Mouse (Mus musculus) gastrocnemius, postnatal 36 days (tissue): Measurements from ENCODE around the gene Podnl1. TPM values are rescaled to one million over a fixed set of nuclear protein-coding genes. Genes with fewer than 3 reads are reported as not detected.

Source experiments
- DNase-seq, 2 experiments: peaks; one replicate each; pipeline ENCODE4 v3.0.0; 2022
- intact Hi-C: fragments of 180-260 bp; cut with DNase I; formaldehyde crosslinking; loops from one replicate; pipeline ENCODE4 v1.15.1; 2025
- total RNA-seq, 2 experiments: library from RNA; stranded (reverse); gene quantifications; 2 replicates each; pipeline ENCODE4 v1.2.3; 2021

The Podnl1 gene
- total RNA-seq, 2 experiments from 2014 or later: not detected

DNA sequence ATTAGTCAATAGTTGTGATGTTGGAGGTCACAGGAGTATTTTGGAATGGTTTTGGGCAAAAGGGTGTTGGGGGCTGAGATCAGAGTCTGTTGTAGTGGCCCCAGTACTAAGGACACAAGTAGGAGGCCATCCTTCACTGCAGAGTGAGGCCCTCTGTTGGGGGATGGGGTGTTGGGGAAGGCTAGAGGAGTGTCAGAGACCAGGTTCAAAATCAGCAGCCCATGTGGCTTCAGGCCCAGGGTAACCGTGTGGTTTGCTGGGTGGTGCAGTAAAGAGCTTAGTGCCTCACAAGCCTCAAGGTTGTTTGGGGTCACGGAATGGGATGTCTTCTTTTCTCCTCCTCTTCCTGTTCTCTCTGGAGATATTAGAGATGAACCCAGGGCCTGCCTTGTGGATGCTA, 953 bp downstream of the Podnl1 start:
- no peak for DNase-seq
- intact Hi-C loops: no loop called here

DNA sequence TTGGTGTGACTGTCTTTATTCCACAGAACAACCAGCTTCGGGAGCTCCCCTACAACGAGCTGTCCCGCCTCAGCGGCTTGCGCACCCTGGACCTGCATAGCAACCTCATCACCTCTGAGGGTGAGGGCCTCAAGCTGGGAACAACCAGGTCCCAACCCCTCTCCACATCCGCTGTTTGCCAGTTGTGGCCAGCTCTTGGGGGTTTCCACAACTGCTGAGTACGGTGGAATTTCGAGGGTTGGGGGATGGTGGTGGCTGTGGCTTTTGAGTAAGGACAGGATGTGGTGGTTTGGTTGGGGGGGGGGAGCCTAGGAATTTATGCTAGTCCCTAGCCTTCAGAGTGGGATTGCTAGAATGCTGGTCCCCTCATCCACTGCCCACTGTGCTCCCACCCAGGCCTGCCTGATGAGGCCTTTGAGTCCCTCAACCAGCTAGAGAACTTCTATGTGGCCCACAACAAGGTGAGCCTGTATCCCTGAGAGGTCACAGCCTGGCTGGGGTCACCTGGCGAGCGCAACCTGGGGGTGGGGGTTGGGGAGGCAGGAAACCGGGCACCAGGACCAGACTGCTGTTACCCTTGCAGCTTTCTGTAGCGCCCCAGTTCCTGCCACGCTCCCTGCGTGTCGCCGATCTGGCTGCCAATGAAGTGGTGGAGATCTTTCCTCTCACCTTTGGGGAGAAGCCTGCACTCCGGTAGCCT, 1.6 kb downstream of the Podnl1 start:
- no peak for DNase-seq
- intact Hi-C loops: no loop called here

DNA sequence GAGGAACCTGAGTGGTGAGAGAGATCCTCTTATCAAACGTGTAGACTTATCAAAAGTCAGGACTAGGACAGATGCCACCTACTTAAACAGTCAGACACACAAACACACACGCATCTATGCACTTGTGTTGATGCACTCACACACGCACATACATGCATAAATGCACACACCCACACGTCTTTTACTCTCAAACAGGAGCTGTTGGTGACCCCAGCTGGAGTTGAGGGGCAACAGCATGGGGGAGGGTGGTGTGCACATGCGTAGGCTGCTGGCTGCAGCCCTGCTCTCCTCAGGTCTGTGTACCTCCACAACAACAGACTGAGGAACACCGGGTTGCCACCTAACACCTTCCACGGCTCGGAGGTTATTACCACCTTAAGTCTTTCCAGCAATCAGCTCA, 2.5 kb downstream of the Podnl1 start:
- no peak for DNase-seq
- intact Hi-C loops: no loop called here

DNA sequence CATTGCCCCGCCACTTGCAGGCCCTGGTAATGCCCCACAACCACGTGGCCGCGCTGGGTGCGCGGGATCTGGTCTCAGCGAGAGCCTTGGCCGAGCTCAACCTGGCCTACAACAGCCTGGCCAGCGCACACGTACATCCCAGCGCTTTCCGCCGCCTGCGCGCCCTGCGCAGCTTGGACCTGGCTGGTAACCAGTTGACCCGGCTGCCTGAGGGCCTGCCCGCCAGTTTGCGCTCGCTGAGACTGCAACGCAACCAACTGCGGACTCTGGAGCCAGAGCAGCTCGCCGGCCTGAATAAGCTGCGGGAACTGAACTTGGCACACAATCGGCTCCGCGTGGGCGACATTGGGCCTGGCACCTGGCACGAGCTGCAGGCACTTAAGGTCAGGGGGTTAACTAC, 5.0 kb downstream of the Podnl1 start:
- no peak for DNase-seq
- intact Hi-C loops: no loop called here

DNA sequence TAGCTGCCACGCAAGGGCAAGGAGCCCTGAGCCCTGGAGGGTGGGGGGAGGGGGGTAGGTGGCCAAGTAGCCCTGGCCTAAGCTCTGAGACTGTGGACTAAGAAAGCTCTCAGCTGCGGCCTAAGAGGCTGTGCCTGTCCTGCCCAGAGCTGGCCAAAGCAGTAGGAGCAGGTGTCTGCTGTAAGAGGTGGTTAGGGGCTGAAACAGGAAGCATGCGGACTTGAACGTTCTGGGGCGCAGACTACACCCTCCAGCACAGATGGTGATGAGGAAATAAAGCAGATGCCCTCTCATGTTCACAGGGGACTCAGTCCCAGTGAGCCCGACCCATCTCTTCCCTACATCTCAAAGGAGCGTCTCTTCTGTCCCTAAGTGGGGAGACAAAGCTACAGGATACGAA, 6.4 kb downstream of the Podnl1 start:
- DNase-seq: no peak
- intact Hi-C loops: no loop called here

DNA sequence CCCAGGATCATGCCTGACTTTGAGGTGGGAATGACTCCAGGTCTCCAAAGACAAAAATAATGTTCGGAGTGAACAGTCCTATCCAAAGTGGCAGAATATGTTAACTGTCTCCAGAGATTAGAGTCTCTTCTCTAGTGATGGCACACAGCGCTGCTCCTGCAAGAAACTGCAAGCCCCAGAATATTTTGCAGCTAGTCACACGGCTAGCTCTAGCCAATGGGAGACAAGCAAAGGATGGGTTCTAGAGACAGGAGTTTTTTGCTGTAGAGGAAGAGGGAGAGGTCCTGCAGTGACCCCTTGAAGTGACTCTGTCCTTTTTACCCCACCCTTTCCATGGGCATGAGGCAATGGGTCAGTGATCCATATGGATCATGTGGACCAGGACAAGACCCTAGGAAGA, 12.1 kb downstream of the Podnl1 start:
- DNase-seq: no peak
- intact Hi-C loops: no loop called here

DNA sequence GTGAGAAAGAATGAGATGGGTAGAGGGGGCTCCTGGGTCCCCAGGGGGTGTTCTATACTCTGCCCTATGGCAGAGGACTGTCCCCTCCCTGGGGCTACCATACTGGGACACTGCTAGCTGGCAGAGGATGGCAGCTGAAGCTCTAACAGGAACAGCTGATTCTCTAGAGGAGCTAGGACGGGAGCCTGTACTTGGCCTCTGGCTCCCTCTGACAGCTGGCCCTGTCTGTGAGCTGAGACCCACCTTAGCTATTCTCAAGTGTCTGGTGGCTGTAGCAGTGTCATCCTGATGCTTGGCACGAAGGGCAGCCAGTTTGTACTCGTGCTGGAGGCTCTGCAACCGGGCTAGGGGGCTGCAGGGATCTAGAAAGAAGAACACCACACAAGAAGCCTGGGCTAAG, 15.0 kb downstream of the Podnl1 start:
- intact Hi-C loops: no loop called here
- DNase-seq: no peak

DNA sequence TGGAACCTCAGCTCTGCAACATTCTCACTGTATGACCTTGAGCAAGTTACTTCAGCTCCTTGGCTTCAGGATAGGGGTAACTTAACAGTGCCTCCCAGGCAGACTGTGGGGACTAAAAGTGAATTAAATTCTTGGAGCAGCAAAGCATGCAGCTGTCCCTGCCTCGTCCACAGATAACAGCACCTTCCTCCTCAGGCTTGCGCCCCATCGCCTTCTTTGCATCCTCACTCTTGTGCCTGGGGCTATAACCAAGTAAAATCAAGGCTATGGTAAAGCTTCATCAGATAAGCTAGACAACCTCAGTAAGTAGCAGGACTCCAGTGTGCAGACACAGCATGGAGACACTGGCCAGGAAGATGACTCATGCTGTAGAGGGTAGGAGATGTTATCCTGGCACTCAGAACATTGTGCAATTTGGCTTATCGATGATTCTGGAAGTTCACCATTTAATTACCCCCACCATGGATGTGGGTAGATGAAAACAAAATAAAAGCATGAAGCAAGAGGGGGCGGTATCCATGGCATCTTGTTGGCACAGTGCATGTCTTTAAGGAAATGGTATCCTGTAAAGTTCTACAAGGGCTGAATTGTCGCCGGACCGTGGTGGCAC, 19.0 kb downstream of the Podnl1 start:
- no peak for DNase-seq
- intact Hi-C loops: no loop called here

DNA sequence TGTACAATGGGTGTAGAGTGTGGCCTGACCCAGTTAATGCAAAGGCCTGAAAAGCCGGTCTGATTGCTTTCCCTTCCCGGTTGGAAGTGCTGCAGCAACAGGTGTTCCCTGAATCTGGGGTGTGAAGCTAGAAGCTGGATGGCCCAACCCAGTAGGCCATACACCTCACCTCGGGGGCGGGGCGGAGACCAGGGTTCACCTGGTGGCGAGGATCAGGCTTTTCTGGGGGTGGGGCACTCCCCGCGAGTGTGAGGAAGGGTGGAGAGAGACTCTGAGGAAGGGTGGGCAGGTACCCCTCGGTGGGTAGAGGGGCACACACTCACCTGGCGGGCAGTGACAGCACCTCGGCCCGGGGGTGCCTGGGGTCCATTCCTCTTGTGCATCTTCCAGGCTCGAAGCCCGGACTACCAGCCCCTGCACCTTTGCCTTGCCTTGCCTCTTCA, 21.6 kb downstream of the Podnl1 start:
- intact Hi-C loops: no loop called here
- no peak for DNase-seq

DNA sequence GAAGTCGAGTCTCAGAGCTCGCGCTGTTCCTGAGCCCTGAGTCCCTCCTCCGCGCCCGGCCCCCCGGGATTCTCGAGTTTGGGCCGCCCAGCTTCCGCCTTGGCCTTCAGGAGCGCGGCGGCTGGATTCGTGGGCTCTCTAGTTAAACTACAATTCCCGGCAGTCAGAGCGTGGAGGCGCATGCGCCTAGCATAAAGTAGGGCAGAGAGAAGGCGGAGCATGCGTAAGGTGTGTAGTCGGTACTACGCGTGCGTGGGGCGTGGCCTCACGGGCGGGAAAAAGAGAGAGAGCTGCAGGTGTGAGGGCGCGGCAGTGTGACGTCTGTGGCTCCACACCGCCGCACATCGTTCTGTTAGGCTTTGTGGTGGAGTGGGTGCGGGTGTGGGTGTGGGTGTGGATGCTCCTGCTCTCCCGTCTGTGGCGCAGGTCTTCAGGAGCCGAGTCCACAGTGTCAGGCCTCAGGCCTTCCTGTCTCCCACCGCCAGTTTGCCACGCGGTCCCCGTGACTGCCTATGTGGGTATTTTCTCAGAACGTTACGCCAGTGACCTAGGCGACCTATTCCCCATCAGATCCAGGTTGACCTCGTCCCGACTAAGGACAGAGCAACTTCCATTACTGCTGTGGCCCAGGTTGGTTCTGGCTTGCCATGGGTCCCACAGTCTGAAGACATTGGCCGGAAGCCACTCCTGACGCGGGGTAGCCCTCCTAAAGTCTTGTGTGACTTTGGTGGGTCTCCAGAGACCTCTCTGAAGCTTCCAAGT, 22.2 kb downstream of the Podnl1 start, which contains the start of the genes Cc2d1a and 4930432K21Rik:
TSS of gene Cc2d1a (minus strand) at position 168 of the 762 bp plus-strand sequence.
TSS of gene 4930432K21Rik (plus strand) at position 257 of the 762 bp plus-strand sequence.
- intact Hi-C loops: no loop called here
- DNase-seq: peak; percentile 90 to 92

DNA sequence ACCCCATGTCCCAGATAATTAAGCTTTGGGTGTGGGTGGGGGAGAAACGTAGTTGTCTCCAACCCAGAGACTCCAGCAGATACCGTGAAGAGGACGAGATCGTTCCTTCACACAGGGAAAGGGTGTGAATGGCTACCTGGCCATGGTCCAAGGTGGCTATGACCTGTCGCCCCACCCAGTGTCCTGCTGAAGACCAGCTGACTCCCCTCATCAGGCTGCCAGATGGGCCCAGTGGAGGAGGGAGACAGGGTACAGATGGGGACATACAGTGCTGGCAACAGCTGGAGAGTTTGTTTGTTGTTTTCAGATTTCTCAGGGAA, 22.7 kb downstream of the Podnl1 start:
- DNase-seq: no peak
- intact Hi-C loops: no loop called here

DNA sequence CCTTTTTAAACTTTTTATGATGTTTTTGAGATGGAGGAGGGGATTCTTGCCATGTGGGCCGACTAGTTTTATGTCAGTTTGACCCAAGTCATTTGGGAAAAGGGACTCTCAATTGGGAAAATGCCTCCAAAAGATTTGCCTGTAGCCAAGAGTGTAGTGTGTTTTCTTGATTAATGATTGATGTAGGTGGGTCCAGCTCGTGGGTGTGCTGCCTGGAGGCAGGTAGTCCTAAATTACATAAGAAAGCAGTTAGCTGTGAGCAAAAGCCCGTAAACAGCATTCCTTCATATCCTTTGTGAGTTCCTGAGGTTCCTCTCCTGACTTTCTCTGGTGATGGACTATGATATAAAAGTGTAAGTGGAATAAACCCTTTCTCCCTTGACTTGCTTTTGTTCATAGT, 23.4 kb downstream of the Podnl1 start:
- intact Hi-C loops: no loop called here
- DNase-seq: no peak

DNA sequence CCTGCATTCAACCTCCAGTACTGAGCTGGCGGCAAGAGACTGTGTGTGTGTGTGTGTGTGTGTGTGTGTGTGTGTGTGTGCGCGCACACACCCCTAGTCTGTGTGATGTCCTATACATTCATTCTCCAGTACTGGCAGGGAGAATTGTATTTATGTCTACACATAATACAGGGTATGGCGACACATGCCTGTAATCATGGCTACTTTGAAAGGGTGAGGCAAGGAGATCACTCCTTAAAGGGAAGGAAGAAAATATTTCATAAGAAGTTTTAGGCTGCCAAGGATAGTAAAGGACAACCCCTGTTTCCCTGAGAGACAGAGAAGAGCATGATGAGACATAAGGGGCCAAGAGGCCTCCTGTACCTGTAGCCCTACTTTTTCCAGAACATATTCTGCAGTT, 31.8 kb downstream of the Podnl1 start:
- intact Hi-C loops: no loop called here
- DNase-seq: no peak

DNA sequence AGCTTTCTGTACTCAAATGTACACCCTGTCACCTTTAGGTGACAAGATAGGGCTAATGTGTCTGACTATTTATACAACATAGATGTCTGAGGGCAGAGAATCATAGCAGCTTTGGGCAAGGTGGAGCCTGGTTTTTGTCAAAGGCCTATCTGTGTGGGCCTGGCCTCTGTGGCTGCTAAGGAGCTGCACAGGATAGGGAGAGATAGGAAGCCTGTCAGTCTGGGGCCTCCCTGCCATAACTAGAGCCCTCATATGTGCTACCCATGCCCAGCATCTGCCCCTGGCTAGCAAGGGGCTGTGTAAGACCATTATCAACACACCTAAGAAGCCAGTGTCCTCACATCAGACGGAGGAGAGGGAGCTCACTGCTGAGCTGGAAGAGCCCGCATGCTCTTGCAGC, 41.9 kb downstream of the Podnl1 start:
- DNase-seq: no peak
- intact Hi-C loops: no loop called here

DNA sequence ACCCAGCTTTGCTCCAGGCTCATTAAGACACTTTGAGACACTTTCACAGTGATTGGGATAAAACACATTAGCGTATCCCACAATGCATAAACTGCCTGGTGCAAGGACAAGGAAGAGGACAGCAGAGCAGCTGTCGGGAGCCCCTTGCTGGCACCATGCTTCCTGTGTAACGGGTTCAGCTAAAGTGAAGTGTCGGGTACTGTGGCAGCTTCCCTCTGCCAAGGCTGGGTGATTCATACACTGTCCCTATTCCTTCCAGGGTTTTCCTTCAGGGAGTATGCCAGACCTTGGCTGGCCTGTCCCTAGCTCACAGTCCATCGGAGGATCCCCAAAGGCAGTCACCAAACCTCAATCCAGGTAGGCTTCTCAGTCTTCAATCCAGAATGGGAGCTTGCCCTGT, 44.3 kb downstream of the Podnl1 start:
- intact Hi-C loops: no loop called here

DNA sequence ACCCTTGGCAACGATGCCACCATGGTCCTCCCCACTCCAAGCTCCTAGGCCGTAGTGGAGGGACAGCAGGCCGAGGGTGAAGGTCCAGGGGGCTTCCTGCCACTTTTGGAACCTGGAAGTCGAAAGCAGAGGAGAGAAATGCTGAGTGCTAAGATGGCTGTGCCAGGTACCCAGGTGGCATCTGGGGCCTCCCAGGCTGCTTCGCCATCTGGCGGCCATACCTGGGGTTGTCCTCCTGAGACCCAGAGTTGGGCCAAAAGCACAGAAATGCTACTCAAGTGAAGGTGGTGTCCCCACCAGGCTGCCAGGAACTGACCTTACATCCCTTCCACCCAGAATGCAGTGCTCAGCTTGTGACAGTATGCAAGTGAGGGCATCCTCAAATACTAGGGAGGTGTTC, 48.1 kb downstream of the Podnl1 start:
- DNase-seq: no peak
- intact Hi-C loops: loop anchor here (1.0 kb wide), 1 partner anchor 24 kb away; no protein-coding TSS in a partner anchor

More for the DNA sequence above, 44.3 kb downstream of the Podnl1 start:
- no peak for DNase-seq

DNA sequence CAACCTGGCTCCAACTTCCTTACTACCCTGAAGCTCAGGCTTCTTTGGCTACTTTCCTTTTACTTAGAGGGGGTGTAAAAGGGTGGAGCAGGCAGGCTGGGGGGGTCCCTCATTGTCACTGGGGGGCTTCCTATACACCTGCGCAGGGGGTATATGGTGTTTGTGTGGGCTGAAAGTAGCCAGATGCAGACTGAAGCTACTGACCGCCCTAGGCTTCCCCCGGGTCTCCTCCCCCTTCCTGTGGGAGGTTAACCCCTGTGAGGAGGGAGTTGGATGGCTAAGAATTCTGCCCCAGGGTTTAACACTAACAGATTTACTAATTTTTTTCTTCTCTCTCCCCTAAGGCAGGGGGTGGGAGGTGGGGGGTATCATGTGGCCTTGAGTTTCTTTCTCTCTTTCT, 50.8 kb downstream of the Podnl1 start:
- no peak for DNase-seq
- intact Hi-C loops: no loop called here

DNA sequence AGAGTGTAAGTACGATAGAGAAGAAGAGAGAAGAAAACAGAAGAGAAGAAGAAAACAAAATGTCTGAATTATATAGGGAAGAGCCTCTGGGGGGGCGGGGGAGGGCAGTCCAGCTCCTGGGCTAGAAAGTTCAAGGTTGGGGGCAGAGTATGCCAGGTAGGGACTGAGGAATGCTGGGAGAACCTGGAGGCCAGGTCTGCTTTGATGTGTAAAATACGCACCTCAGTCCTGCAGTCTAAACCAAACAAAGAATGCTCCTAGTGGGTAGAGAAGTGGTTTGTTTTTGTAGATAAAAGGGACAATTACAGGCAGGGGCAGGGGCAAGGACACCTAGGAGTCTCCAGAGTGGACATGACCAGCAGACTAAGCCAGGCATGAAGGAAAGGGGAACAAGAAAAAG, 51.6 kb downstream of the Podnl1 start:
- intact Hi-C loops: no loop called here
- no peak for DNase-seq

DNA sequence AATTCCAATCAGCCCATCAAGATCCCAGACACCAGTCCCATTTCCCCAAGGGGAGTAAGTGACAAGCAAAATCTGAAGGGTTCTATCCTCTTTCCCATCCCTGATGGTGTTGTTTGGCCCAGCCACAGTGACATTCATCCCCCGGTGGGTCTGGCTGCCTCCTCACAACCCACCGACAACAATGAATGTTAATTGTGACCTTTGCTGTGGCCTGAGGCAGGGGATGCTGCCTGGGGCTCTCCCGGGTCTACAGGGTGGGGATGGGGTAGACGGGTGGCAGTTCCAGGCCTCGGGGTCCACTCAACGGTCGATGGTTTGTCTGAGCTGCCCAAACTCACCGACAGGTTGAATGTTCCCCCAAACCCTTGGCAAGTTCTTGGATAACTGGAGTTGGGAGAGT, 52.8 kb downstream of the Podnl1 start:
- intact Hi-C loops: no loop called here
- DNase-seq: no peak

DNA sequence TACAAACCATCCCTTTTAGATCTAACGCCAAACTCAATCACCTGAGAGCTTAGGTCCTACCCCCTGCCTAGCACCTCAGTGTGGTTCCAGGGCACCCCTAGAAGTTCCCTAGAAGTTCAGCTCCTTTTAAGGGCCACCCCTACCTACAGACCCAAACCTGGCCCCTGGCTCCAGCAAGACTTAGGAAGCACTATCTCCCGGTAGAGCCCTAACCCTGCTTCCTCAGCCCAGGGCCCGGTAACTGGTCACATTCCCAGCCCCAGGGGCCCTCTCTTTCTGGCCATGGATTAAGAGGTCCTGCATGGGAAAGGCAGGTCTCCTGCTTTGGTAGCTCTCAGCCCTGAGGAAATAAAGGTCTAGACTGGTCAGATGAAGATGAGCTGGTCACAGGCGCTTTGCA, 54.2 kb downstream of the Podnl1 start:
- DNase-seq: no peak
- intact Hi-C loops: loop anchor here (5.0 kb wide), 1 partner anchor 138 kb away; the partner anchor contains the start of genes Il27ra and Rln3

DNA sequence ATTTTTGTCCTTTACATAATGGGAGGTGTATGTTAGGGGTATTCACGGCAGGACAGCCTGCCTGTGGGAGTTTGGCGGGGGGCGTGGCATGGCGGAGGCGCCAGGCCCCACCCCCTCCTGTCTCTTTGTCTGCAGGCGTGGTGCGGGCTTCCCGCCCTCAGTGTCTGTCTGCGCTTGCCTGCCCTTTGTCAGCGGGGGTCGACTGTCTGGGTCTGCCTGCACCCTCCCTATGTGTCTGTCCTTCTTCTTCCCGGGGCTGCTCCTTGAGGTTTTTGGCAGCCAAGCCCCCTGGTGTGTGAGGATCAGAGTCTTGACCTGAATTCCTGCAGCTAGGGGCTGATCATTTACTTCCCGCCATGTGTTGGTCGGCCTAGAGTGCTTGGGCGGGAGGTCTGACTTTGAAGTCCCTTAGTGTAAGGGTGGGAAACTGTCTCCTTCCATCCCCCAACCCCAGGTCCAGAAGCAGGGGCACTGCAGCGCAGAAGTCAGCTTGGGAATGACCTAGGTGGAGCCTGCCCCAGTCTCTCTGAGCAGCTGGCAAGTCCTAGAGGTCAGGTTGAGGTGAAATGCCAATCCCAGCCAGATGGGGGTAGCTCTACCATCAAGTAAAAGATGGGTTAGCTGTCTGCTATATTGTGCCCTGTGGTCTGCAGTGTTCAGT, 54.9 kb downstream of the Podnl1 start:
- intact Hi-C loops: loop anchor here (5.0 kb wide), 1 partner anchor 138 kb away; the partner anchor contains the start of genes Il27ra and Rln3
- DNase-seq: no peak
